Mouse (Mus musculus): ENCODE measurements around the gene Pax3.

- TF ChIP-seq GATA1 (IDR thresholded peaks at IDR 0.05; ENCODE audit: borderline replicate concordance, low read length) = no peak
- TF ChIP-seq FLI1 (IDR thresholded peaks at IDR 0.05; ENCODE audit: low read length) = no peak
Measured at GRCm38 (mm10) chr1:78057939-78058338, 139.0 kb downstream of the Pax3 start.

All from megakaryocyte, embryonic 14.5 days (primary cell).